Mouse (Mus musculus) heart, adult 8-10 months (tissue): ENCODE results near the gene Col26a1. TPM values are rescaled to one million over a fixed set of nuclear protein-coding genes. Genes with fewer than 3 reads are reported as not detected.
A peak's percentile ranks its signal among the peaks of the same experiment; 100 is the strongest.

Experiments used
- DNase-seq: peaks from one replicate; pipeline ENCODE4 v3.0.0; 2022; ENCODE audit warnings: low spot score
- total RNA-seq, 4 experiments: library from RNA; stranded (reverse); gene quantifications; 2 replicates each; pipeline ENCODE4 v1.2.4; 2022

Col26a1 gene
- total RNA-seq, 4 experiments from 2014 or later: 0.09 to 0.75 (median 0.40) TPM

DNA sequence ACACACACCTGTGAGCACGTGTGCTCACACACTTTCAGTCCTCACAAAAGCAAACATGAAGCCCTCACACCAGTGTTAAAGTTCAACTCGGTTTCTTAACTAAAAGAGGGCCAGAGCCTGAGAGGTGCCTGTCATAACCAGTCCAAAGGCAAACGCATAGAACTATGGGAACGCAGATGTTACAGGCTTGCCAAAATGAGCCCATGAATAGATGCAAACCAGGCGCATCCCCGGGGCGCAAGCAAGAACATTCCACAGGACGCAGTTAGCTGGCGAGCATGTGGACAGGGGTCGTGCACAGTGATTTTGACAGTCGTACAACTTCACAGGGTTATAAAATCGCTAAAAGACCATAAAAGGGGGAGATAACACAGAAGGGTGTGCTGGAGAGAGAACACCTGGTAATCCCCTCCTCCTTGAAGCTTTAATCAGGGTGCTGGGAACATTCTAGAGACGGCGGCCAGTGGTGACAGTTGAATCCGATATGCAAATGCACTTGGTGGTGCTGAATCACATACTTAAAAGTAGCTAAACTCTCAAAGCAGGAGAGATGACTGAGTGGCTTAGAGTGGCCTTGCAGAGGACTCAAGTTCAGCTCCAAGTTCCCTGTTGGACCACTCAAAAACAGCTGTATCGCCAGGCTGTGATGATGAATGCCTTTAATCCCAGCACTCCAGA lies 76.5 kb downstream of the Col26a1 start:
- DNase-seq: no peak

DNA sequence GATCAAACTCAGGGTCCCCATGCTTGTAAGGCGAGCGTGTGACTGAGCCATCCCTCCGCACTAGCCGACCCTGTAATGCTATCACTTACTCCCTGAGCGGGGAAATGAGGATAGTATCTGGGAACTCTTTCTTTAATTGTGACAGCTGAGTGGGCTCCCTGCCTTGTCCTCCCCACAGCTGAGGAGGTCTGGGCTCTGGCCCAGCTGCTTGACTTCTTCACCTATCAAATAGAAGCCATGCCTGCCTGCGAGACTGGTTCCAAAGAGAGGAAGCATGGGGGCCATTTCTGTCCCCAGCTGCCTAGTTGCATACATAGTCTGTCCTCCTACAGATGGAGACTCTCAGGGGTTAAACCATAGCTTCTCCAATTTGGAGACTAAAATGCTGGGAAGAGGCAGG lies 78.0 kb downstream of the Col26a1 start:
- DNase-seq: no peak

DNA sequence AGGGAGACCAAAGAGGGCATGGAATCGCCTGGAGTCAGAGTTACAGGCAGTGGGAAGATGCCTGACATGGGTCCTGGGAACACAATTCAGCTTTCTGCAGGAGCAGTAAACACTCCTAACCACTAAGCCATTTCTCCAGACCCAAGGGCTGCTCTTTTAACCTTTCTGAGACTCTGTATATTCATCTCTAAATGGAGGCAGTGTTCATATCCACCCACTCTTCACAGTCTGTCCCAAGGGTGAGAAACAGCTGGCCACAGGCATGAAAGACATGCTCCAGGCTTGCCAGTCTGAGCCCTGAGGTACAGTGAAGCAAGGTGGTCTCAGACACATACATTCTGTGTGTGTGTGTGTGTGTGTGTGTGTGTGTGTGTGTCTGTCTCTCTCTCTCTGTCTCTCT lies 78.8 kb downstream of the Col26a1 start:
- DNase-seq: no peak

DNA sequence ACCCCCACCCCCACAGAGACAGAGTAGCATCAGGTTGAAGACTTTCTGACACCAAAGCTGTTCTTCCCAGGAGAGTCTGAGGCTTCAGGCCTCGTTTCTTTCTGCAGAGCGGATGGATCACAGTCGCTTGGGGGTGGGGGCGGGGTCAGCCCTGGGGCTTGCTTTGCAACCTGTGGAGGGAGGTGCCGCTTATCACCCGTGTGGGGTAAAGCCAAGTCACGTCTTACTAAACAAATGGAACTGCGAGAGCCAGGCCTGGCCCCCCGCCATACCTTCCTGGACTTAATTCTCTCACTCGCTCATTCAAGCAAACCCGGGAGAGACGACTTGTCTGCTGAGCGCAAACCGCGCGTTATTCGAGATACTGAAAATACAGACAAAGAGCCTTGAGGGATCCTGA lies 80.3 kb downstream of the Col26a1 start:
- DNase-seq: no peak

DNA sequence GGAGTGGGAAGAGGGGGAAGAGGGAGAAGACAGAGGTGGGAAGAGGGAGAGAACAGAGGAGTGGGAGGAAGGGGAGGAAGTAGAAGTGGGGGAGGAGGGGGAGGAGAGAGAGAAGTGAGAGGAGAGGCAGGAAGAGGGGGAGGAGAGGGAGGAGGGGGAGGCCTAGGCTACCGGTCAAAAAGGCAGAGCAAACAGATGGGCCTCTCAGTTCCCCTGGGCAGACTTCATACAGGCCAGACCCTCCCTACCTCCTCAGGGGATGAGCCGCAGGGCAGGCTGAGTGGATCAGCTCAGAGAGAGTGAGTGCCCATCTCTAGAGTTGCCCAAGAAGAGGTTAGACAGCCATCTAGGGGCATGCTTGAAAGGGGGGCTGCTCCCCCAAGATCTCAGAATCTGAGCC lies 86.1 kb downstream of the Col26a1 start:
- no peak for DNase-seq

GRCm38 (mm10) chr5:136793807-136794206 lies 89.2 kb downstream of the Col26a1 start:
- no peak for DNase-seq

DNA sequence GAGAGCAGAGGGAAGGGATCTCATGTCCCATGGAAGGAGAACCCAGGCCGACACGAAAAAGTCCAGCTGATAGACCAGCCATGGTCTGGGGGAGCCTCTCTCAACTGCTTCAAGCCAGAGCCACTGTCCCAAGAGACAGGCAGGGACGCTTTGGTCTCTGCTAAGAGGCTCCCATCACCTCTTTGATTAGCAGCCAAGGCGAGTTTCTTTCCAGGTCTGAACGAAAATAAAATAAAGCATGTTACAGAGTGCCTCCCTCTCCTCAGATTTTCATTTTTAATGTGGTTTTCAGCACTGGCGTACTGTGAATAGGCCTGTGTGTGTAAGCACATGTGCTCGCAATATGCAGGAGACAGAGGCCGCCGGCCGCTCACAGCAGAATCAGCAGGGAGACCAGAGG lies 90.5 kb downstream of the Col26a1 start:
- DNase-seq: no peak

DNA sequence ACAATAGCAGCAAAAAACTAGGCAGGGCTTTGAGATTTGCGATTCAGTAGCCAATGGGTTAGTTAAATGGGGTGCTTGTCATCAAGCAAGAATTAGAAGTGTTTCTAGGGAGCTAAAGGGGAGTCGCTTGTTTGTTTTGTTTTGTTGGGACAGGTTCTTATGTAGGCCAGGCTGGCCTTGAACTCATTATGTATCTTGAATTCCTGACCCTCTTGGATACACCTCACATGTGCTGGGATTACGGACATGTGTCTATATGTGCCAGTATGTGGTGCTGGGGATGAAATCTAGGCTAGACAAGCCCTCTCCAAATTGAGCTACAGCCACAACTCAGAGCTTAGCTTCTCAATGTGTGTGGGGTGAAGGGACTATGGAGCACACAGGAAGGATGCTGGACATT lies 91.8 kb downstream of the Col26a1 start:
- DNase-seq: no peak

DNA sequence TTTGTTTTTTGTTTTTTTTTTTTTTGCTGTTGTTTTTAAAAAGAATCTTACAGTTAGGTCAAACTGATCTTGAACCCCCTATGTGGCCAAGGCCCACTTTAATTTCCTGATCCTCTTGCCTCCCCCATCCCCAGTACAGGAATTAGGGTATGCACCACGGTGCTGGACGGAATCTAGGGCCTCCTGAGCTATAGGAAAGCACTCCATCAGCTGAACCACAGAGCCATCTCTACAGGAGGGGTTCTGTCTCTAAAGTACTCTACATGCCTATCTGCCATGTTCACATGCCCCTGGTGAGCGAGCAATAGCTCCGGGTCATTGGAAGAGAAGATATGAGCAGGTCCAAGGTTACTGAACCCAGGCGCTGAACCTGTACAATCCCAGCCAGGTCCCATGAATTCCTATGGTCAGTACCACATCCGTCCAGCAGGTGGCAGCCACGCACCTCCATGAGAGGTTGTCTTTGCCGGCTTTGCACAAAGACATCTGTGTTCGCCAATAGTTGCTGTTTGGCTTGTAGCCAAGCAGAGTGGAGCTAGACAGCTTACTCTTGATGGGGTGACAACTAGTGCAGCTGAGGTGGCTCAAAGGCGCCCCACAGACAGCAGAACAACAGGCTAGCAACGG lies 92.3 kb downstream of the Col26a1 start:
- DNase-seq: peak; percentile 84

DNA sequence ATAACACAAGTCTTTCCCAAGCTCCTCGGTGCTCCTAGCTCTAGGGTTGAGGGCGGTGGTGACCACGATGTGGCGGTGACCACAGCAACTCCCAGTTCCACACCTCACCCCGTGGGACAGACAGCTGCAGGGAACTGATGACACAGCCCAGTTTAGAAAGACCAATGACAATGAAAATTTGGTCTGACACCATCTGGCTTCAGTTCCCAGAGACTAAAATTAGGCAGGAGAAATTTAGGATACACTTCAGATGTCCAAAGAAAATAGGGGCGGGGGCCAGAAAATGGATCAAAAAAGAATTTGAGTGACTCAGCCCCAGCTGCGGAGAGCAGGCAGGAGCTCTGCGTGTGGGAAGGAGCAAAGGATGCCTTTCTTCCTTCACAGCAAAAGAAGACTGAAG lies 98.5 kb downstream of the Col26a1 start:
- DNase-seq: no peak

DNA sequence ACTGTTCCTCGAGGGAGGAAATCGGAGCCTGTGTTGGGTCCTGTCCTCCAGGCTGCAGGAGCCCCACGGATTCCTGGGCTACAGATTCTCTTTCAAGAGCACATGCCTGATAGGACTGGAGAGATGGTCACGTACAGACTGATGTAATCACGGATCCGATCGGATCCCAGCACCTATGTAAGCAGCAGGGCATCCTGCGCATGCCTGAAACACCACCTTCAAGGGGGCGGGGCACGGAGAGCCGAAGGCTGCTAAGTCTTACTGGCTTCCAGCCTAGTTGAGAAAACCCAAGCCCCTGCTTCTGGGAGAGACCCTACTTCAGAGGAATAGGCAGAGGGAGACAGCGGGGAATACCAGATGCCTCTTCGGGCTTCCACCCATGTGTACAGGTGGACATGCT lies 100.4 kb downstream of the Col26a1 start:
- no peak for DNase-seq

DNA sequence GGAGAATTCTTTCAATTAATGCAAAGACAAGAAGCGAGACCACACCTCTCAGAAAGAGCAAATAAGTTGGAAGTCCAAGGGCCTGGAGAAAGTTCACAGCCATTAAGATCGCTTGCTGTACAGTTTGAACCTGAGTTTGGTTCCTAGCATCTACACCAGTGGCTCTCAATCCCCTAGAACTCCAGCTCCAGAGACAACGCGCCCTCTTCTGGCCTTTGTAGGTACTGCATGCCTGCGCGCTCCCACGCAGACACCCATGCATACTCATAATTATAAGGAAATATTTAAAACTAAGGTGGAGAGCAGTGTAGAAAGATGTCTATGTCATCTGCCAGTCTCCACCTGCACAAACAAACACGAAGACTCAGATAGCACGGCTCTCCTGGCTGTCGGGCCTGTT lies 102.5 kb downstream of the Col26a1 start:
- no peak for DNase-seq

DNA sequence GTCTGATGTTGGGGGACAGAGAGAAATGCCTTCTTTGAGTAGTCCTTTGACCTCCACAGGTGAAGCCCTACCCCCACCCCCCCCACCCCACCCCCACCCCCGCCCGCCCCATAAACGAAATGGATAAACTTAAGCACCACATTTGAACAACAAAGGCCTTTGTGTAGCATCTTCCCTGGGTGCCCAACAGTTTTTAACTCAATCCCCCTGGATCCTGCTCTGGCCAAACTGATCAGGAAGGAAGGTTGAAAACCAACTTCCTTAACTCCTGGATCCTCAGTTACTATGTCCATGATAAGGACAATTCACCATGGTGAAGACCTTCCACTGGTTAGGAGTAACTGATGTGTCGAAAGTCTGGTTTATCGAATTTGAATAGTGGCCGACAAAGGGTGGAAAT lies 103.1 kb downstream of the Col26a1 start:
- no peak for DNase-seq

GRCm38 (mm10) chr5:136775548-136775947 lies 107.5 kb downstream of the Col26a1 start:
- peak; percentile 43 for DNase-seq

- no peak for DNase-seq
Observed at GRCm38 (mm10) chr5:136773044-136774039, 109.7 kb downstream of the Col26a1 start.

- no peak for DNase-seq
Observed at GRCm38 (mm10) chr5:136771132-136771531, 111.9 kb downstream of the Col26a1 start.

- DNase-seq: no peak
Observed at GRCm38 (mm10) chr5:136767304-136767703, 115.7 kb downstream of the Col26a1 start.

DNA sequence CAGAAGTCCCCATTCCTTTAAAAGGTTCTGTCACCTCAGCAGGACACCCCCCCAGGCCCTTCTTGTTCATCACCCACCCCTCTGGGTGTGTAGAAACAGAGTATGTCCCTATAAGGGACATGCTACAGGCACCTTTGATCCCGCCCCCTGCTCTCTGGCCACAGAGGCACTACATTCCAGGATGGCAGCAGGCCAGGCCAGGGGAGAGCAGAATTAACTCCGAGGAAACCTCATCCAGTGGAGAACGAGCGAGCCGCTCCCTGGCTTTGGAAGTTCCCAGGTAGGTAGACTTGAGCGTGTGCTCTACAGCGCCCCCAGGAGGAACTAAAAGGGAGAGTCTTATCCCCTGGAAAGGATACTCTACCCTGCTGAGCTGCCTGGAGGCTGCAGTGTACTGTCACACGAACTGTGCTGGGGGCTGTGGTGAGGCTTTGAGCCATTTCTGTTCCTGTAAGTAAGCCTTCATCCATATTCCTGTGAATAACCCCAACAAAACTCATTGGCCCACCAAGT lies 118.8 kb downstream of the Col26a1 start:
- no peak for DNase-seq

DNA sequence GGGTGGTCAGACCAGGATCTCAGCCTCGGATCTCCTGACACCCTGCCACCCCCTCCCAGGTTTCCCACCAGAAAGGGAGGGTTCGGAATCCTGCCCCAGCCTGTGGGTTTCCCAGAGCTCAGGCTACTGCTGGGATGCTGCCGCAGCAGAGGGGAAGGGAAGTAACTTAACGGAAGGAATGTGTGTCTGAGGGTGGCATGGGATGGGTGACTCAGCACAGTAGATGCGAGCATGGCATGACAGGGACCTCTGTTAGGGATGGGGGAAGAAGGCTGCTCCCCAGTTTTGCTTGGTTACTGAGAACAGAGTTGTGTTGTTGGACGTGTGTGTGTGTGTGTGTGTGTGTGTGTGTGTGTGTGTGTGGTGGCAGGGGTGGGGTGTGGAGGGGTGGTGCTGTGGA lies 122.7 kb downstream of the Col26a1 start:
- no peak for DNase-seq

GRCm38 (mm10) chr5:136759781-136760180 lies 123.2 kb downstream of the Col26a1 start:
- DNase-seq: no peak

DNA sequence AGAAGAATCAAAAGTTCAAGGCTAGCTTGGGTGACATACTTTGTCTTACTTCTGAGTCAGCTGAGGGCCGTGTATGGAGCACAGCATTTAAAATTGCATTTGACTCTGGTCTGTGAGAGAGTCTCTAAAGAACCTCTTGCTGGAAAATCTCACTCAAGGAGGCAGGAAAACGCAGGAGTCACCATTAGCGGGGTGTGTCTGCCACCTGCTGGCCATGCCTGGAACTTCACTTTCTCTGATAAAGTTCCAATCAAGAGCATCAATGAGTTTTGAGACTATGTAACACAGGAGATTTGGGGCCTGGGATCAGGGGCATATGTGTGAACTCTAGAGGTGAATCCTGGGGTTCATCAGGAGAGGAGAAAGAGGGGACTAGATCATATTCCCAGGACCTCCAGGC lies 127.3 kb downstream of the Col26a1 start:
- DNase-seq: peak; percentile 29

DNA sequence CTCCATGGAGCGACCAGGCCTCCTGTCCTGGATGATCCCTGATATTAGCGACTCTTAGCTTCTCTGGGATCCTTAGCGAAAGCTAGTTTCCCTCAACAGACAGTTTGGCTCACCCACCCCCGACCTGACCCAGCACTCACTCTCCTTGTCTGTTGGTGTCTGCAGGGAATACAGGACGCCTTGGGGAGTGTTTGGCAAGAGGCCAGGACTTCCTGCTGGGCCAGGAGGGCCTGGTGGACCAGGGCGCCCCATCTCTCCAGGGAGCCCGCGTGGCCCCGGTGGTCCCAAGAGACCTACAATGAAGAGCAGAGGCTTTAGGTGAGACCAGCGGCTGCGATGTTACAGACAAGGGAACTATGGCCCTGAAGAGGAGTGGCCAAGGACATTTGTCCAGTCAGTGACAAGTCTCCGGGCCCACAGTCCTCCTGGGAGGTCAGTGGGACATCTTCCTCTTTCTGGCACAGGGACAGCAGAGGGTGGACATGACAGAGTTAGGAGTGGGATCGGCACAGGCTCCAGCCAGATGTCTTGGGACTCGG lies 128.9 kb downstream of the Col26a1 start:
- DNase-seq: no peak
